Mouse (Mus musculus) CD4-positive naive resting alpha-beta T cell, adult 76 days (primary cell): ENCODE data around the gene Eml4. TPM values are rescaled to one million over a fixed set of nuclear protein-coding genes. Genes with fewer than 3 reads are reported as not detected.

Source experiments
- total RNA-seq: library from RNA; stranded (reverse); gene quantifications from one replicate; pipeline ENCODE4 v1.2.4, GENCODE M21; 2023

Gene Eml4
- 48.0 TPM for total RNA-seq

DNA sequence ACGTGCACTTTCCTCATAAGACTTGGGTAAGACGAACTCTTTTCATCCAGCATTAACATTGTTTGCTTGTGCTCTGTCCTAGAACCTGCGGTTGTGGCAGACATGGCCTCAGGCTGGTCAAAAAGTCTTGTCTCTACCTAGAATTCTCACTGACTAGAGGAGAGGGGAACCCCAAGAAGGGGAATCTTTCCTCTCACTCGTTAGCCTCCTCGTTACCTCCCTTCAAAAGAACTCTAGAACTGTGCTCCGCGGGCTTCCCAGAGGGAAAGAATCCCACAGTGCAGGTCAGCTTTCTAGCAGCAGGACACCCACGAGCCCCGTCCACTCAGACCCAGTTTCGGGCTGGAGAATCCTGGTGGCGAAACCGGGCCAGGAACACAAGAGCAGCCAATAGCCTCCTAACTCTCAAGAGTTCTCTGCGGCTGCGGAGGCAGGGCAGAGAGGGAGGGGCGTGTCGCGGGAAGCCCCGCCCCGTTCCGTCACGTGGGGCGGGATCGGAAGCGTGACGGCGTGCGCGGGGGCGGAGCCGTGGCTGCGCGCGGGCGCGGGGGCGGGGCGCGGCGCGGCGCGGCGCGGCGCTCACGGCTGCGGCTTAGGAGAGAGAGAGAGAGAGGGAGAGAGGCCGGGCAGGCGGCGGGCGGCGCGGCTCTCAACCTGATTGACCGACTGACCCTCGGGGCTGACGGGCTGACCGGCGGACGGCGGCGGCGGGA is at the start of gene Eml4:
TSS of gene Eml4 (plus strand) at position 553 of the 713 bp plus-strand sequence.

DNA sequence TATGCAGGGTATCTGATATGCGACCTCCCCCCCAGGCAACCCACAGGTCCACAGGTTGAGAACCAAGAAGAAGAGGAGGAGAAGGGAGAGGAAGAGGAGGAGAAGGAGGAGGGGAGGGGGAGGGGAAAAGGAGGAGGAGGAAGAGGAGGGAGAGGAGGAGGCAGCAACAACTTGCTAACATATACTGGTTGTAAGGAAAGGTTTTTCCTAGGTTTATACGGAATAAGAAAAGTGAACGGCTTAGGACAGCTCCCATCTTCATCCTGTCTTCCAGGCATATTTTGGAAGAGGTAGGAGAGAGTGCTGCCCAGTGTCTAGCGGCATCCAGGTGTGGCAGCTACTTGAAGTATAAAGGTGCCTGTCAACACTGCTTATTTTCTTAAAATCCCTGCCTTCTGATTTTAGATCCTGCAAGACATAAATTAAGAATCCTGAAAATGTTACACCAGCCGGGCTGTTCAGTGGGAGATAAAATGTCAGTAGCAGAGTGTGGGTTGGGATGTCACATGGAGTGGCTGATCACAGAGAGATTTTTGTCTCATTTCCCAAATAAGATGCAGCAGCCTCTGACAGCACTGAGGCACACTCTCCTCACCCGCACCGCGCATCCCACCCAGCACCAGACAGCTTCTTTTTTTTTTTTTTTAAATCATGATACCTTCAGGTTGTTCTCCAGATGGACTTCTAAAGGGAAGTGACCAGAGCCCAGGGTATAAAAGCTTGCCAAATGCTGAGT is 166.7 kb downstream of the Eml4 start, which contains the start of gene Cox7a2l:
TSS of gene Cox7a2l (minus strand) at position 51 of the 736 bp plus-strand sequence.

Other genes starting within 250 kb of the Eml4 start
- not detected for gene Pkdcc, start 135.6 kb upstream of the Eml4 start, total RNA-seq
- gene Cox7a2l, start 166.4 kb downstream of the Eml4 start, total RNA-seq: 404 TPM